Mouse (Mus musculus) liver (tissue): Measurements from ENCODE around the gene Fam83d.

Source experiments
- DNase-seq: peaks from one replicate; pipeline ENCODE4 v3.0.0-alpha.2; 2020; ENCODE audit warnings: mixed read lengths

The Fam83d gene

GRCm38 (mm10) chr2:158746164-158746563 lies 21.7 kb upstream of the Fam83d start:
- DNase-seq: no peak

DNA sequence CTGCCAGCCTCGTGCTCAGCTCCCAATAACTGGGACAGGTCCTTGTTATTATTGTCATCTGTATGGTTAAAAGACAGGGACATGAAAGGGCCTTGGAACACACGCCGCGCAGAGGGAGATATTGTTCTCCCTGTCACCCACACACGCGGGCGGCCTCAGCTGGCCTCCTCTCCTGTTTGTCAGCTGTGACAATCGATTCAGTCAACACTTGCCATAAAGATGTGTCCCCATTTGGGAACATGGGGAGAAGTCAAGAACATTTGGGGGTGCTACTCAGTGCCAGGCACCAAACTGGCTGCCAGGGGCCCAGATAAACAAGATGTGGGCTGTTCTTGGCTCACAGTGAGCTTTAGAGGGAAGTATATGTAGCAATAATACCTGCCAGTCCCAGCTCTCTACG lies 18.5 kb upstream of the Fam83d start:
- no peak for DNase-seq

DNA sequence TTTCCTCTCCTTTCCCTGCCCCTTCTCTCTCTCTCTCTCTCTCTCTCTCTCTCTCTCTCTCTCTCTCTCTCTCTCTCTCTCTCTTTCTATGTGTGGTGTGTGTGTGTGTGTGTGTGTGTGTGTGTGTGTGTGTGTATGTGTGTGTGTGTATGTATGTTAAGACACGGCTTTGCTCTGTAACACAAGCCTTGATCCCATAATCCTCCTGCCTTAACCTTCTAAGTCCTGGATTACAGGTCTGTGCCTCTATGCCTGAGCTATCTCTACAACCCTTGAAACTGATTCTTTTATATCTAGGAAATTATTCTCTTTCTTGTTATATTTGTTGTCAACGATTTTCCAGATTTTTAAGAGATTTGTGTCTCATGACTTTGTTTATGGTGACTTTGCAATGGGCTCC lies 7.7 kb upstream of the Fam83d start:
- no peak for DNase-seq

DNA sequence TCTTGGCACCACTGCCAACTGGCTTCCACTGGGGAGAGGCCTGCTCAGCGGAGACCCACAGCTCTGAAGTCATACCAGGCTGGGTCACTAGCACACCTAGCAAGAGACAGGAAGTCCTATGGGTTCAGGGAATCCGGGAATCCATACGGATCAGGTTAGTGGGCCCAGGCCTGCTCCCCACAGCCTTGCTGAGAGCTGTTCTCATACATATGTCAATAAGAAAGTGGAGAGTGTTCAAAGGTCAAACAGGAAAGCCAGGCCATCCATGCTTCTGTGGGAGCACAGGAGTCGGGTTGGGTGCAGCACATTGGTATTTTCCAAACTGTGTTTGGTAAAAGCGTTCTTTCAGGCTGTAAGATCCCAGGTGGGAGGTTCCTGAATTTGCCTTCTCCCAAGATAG lies 5.6 kb upstream of the Fam83d start:
- DNase-seq: no peak

- DNase-seq: peak; percentile 71
Observed at GRCm38 (mm10) chr2:158768350-158768749, 457 bp downstream of the Fam83d start.

- peak; percentile 79 for DNase-seq
Observed at GRCm38 (mm10) chr2:158768771-158769170, 878 bp downstream of the Fam83d start.

DNA sequence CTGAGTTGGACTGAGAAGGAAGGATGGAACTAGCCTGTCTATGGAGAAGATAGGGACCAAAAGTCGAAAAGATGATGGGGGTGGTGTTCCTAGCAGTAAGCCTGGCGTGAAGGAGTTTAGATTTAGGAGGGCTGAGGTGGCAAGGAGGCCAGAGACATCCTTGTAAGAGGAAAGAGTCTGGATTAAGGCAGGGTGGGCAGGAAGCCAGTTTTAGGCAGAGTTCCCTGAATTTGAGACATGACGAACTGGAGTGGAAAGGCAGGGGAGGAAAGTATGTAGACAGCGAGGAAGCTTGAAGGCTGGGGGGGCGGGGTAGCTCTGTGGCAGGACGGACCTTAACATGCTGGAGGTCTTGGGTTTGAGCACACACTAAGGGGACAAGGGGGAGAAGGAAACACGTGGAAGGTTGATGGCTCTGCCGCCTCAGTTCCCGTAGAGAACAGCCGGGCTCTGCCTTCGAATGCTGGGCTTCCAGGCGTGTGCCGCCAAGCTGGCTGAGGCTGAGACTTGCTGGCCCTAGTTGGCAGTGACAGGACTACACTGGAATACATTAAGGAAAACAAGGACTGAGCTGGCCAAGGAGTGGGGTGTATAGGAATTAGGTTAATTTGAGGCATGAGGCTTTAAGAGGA lies 2.3 kb downstream of the Fam83d start:
- DNase-seq: no peak

DNA sequence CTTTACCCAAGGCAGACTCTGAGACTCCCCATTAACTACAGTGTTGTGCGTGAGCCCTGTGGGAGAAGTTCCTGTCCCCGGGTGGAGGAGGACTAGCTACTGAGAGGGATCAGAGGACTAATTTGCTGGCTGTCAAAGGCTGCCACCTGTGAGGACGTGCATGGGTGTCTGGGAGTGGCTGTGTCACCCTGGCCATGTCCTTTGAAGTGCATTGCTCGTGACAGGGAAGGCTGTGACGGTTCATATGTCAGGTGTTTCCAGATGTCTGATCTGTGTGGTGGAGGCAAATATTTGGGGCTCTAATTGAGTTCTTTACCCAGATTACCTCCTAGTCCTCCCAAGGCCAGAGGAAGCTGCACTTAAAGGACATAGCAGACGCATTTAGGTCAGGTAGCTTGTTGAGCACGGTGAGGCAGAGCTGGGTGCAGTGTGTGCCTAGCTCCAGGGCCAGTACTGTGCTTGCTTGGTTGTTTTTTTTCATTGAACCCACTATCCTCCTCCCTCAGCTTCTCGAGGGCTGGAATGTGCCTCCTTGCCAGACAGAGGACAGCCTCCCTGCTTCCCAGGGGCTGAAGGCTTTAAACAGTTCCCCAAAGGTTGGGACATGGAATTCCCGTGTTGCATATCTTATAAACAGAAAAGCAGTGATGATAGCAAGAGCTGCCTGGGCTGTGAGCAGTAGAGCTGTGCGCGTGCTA lies 3.3 kb downstream of the Fam83d start:
- DNase-seq: no peak

- DNase-seq: no peak
Observed at GRCm38 (mm10) chr2:158772808-158773207, 4.9 kb downstream of the Fam83d start.

- DNase-seq: no peak
Observed at GRCm38 (mm10) chr2:158774886-158775285, 7.0 kb downstream of the Fam83d start.

GRCm38 (mm10) chr2:158776716-158777115 lies 8.8 kb downstream of the Fam83d start:
- no peak for DNase-seq

- DNase-seq: no peak
Observed at GRCm38 (mm10) chr2:158777490-158777889, 9.6 kb downstream of the Fam83d start.

GRCm38 (mm10) chr2:158778349-158778748 lies 10.5 kb downstream of the Fam83d start:
- DNase-seq: no peak

DNA sequence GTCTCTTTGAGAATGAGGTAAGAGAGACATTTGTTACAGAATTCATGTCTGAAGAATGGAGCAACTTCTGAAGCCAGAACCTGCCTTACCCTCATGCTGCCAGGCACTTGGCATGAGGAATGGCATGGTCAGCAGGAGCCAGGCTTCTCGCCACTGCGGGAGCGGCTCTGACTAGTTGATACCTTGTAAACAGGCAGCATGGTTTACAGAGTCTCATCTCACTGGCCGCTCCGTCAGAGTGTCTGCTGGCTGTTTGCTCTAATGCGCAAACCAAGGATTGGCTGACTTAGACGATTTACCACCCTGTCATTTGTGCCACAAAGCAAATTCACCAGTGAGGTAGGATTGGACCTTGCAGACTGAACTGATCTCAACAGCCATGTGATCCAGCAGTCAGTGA lies 13.2 kb downstream of the Fam83d start:
- no peak for DNase-seq

DNA sequence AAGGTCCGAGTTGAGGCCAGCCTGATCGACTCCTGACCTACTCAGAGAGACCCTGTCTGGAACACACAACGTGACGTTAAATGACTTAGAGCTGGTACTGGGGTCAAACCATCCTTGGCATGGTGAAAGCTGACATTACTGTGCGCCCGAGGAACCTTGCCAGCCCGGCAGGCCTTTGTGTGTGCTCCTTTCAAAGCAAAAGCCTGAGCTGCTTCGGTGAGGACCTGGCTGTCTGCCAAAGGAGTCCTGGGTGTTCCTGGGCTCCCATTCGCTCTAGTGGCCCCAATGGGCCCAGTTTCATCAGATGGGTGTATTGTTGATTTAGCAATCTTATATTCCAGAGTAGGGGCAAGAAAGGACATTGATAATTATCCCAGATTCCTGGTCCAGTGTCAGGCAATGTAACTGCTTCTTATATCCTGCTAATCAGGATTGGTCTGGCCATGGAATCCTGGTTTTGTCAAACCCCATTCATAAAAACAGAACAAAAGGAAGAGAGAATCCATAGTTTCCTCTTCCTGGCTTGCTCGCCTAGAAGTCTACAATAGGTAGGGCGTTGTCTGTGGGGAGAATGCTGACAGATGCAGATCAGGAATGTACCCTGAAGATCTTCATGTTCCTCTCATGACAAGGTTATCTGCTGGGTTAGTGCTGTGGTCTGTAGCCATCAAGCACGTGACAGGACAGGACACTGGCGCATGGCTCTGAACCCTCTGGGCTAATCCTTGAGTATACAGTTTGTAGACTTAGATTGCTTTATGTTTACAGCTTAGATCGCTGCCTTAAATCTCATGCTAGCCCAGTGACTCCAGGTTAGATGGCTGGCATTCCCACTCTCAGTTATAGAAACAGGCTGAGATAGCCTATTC lies 19.3 kb downstream of the Fam83d start:
- no peak for DNase-seq

GRCm38 (mm10) chr2:158794494-158795004 lies 26.7 kb downstream of the Fam83d start, which contains the start of gene Dhx35:
Gene Dhx35, plus strand, starts transcription at chr2:158794807.
- peak; percentile 95 for DNase-seq

GRCm38 (mm10) chr2:158795043-158795442 lies 27.1 kb downstream of the Fam83d start:
- no peak for DNase-seq

DNA sequence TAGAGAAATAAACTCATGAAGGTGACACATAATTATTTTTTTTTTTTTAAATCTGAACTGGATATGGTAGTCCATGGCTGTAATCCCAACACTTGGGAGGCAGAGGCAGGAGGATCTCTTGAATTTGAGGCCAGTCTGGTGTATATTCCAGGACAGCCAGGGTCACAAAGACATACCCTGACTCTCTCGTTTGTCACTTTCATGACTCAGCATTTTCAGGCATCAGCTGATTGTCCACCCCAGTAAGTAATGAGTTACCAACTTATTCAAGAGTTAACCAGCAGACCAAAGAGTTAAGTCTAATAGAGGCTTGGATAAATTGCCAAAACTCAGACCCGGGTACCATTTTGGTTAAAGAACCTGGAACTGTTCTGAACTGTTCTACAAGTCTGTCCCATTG lies 28.0 kb downstream of the Fam83d start:
- no peak for DNase-seq

DNA sequence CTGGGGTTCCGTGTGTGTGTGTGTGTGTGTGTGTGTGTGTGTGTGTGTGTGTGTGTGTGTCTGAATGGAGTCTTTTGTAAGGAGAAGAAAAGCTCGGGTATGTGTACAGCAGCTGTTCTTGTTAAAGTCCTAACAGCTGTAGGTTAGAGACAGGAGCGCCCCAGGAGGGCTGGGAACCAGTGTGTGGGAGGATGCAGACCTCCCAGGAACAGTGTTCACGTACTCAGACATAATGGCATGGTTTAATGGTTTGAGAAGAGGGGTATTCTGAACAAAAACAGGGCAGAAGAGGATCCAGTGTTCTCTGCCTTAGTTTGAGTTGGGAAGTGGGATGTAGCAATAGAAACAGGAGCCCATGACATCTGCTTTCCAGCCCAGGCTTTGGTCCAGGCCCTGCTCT lies 31.4 kb downstream of the Fam83d start:
- no peak for DNase-seq

DNA sequence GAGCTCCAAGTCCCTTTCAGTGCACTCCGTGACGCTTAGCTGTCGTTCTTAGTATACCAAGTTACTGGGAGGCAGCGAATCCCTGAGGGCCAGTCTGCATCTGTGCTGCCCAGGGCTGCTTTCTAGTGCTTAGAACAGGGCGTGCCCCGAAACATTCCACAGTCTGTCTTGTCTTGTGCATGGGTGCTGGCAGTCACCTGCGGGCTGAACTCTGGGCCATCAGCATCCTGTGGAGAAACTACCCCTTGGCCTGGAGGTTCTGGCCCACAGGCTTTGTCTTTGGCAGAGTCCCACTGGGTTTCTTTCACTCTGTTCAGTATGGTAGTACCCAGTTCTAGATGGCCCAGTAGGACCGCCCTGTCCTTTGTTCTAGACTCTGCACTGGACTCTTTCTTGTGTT lies 32.9 kb downstream of the Fam83d start:
- DNase-seq: no peak

GRCm38 (mm10) chr2:158803575-158803974 lies 35.7 kb downstream of the Fam83d start:
- DNase-seq: no peak

DNA sequence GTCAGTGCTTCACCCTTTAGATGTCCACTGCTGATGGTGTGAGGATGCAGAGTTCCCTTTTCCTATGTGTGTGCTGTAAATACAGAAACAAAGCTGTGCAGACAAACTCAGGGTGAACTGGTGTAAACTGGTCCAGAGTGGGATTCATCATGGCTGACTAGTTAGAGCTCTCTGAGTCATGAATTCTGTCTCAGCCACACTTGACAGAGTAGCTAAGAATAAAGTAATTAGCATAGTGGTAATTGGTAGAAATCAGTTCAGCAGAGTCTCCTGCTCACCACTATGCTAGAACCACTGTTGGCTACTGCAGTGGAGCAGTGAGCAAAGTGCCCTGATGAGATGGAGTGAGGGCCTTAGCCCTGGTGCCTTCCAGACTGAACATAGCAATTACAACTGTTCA lies 47.8 kb downstream of the Fam83d start:
- no peak for DNase-seq

GRCm38 (mm10) chr2:158816239-158816638 lies 48.3 kb downstream of the Fam83d start:
- DNase-seq: no peak

- no peak for DNase-seq
Observed at GRCm38 (mm10) chr2:158817708-158818107, 49.8 kb downstream of the Fam83d start.
